Mouse (Mus musculus) C2C12 (cell line): ENCODE measurements at regions not wholly inside any gene's neighbourhood (a gene's known extent, or its start where the extent isn't known, plus 50 kb on each side); places are given as distances from the start of the nearest gene placed in this dataset.

Experiments used
- CEBPB ChIP-seq: IDR thresholded peaks from one replicate; pipeline ENCODE4 v1.6.1; 2011; ENCODE audit warnings: low read depth, mild to moderate bottlenecking, control low read depth, moderate library complexity
- CTCF ChIP-seq: IDR thresholded peaks from one replicate; pipeline ENCODE4 v1.5.1; 2011; ENCODE audit not compliant: control insufficient read depth, insufficient read depth, insufficient read length
- MAX ChIP-seq: IDR thresholded peaks from one replicate; pipeline ENCODE4 v1.6.1; 2011; ENCODE audit warnings: mild to moderate bottlenecking, control low read depth
- USF1 ChIP-seq: IDR thresholded peaks from one replicate; pipeline ENCODE4 v1.6.1; 2011; ENCODE audit warnings: low read depth, mild to moderate bottlenecking, control low read depth, moderate library complexity

- no peak for TF ChIP-seq MAX
- TF ChIP-seq CTCF = no peak
- TF ChIP-seq CEBPB = no peak
- TF ChIP-seq USF1 = no peak
Observed at GRCm38 (mm10) chr10:19530056-19530455, 61.7 kb upstream of the Ifngr1 start.
